Mouse (Mus musculus) forebrain, embryonic 11.5 days (tissue): ENCODE data around the gene Fadd. TPM values are rescaled to one million over a fixed set of nuclear protein-coding genes. Genes with fewer than 3 reads are reported as not detected.

Experiments
- ATAC-seq: fragments of 200-750 bp; cut with Nextera tagmentation; replicated peaks from 2 replicates; pipeline ENCODE4 v1.8.0; 2017; ENCODE audit warnings: moderate TSS enrichment; ENCODE audit not compliant: low FRiP score
- DNase-seq: peaks from one replicate; pipeline ENCODE4 v3.0.0-alpha.2; 2017; ENCODE audit warnings: low spot score
- H3K27ac ChIP-seq: fragments of 300-500 bp; sonication (generic); 2 replicates; pipeline ENCODE4 v1.5.1; 2014; ENCODE audit warnings: low read depth, low read length
- H3K27me3 ChIP-seq: fragments of 300-500 bp; sonication (generic); 2 replicates; pipeline ENCODE4 v1.6.1; 2014; ENCODE audit warnings: mild to moderate bottlenecking, low read length, mixed read lengths; ENCODE audit not compliant: control insufficient read depth, insufficient read depth
- H3K36me3 ChIP-seq: fragments of 300-500 bp; sonication (generic); 2 replicates; pipeline ENCODE4 v1.6.1; 2014; ENCODE audit warnings: mild to moderate bottlenecking, low read length, moderate library complexity, mixed read lengths; ENCODE audit not compliant: control insufficient read depth, insufficient read depth
- H3K4me1 ChIP-seq: fragments of 300-500 bp; sonication (generic); replicated peaks from 2 replicates; pipeline ENCODE4 v1.6.1; 2014; ENCODE audit warnings: low read length, mixed read lengths; ENCODE audit not compliant: control insufficient read depth, insufficient read depth
- H3K4me2 ChIP-seq: fragments of 300-500 bp; sonication (generic); 2 replicates; pipeline ENCODE4 v1.6.1; 2014; ENCODE audit warnings: low read depth, mild to moderate bottlenecking, low read length, moderate library complexity, mixed read lengths; ENCODE audit not compliant: severe bottlenecking
- H3K4me3 ChIP-seq: fragments of 300-500 bp; sonication (generic); 2 replicates; pipeline ENCODE4 v1.5.1; 2014; ENCODE audit warnings: low read depth, low read length
- H3K9ac ChIP-seq: fragments of 300-500 bp; sonication (generic); 2 replicates; pipeline ENCODE4 v1.6.1; 2014; ENCODE audit warnings: low read length
- H3K9me3 ChIP-seq: fragments of 300-500 bp; sonication (generic); 2 replicates; pipeline ENCODE4 v1.6.1; 2016; ENCODE audit warnings: low read length, mixed read lengths; ENCODE audit not compliant: control insufficient read depth
- WGBS: fragments of 180-500 bp; shearing (Covaris S2); extraction: QIAGEN DNeasy Blood & Tissue Kit; methylation state at CpG from one replicate; pipeline ENCODE4 v1.1.7; 2014; 5-methylcytosine and 5-hydroxymethylcytosine counted together
- polyA plus RNA-seq: library from polyadenylated mRNA; unstranded; fragments of >200 nt; fragmentation: Nextera tagmentation; extraction: Ambion mirVana; gene quantifications from 2 replicates; pipeline ENCODE4 v1.2.1, GENCODE M21; 2014

Gene Fadd
- polyA plus RNA-seq, 1 experiment from 2014 or later: 10.3 TPM

DNA sequence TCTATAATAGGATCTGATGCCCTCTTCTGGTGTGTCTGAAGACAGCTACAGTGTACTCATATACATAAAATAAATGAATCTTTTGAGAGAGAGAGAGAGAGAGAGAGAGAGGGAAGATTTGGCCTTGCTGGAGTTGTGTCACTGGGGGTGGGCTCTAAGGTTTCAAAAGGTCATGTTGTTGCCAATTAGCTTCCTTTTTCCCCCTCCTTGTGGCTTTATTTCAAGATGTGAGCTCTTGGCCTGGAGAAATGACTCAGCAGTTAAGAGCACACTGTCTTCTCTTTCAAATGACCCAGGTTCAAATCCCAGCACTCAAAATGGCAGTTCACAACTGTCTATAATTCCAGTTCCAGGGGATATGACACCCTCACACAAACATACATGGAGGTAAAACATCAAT lies 14.2 kb downstream of the Fadd start:
- Histone ChIP-seq H3K27me3 (no peaks in the 10 kb centered on the region), H3K9me3 (no peaks in the 10 kb centered on the region), H3K4me3 (no peak overlapping the region), H3K4me1 (no peaks in the 10 kb centered on the region), H3K4me2 (no peak overlapping the region), H3K9ac (no peak overlapping the region), H3K36me3 (no peaks in the 10 kb centered on the region), H3K27ac (no peak overlapping the region)
- ATAC-seq (no peak), DNase-seq (no peak)

DNA sequence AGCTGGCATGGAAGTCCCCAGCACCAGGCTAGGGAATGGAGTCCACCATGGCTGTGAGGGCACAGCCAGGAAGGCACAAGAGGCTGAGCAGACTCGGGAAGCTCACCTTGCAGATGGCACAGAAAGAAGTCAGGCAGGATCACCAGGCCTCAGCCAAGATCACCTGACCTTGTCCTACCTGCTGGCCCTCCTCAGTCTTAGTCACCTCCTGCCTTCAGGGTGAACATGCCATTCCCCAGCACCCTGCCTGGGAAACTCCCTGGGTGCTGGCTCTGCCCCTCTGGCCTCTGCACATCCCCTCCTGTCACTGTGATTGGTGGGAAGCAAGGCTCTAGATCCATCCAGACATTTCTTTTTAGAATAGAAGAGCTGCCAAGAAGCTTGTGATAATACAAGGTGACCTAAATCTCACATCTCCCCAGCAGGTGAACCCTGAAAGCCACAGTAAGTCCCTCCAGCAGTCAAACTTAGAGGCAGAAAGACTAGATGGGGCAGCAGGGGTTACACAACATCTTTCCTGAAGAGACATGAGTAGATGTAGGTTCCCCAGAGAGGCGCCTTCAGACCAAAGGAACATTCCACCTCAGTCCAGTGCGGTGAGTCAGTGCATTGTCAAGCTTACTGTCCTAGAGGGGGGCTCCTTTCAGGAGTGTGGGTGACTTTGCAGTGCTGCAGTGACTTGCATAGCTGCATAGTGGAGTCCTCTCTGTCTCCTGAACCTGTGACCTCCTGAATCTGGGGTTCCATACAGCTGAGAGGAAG lies 15.2 kb downstream of the Fadd start:
- Histone ChIP-seq H3K4me1 (no peaks in the 10 kb centered on the region), H3K4me3 (no peak overlapping the region), H3K9me3 (no peaks in the 10 kb centered on the region), H3K27me3 (no peaks in the 10 kb centered on the region), H3K36me3 (no peaks in the 10 kb centered on the region), H3K4me2 (no peak overlapping the region), H3K27ac (no peak overlapping the region), H3K9ac (no peak overlapping the region)
- DNase-seq: no peak
- ATAC-seq: no peak
- WGBS: 66% methylated on average over 3 of the region's 3 CpGs

DNA sequence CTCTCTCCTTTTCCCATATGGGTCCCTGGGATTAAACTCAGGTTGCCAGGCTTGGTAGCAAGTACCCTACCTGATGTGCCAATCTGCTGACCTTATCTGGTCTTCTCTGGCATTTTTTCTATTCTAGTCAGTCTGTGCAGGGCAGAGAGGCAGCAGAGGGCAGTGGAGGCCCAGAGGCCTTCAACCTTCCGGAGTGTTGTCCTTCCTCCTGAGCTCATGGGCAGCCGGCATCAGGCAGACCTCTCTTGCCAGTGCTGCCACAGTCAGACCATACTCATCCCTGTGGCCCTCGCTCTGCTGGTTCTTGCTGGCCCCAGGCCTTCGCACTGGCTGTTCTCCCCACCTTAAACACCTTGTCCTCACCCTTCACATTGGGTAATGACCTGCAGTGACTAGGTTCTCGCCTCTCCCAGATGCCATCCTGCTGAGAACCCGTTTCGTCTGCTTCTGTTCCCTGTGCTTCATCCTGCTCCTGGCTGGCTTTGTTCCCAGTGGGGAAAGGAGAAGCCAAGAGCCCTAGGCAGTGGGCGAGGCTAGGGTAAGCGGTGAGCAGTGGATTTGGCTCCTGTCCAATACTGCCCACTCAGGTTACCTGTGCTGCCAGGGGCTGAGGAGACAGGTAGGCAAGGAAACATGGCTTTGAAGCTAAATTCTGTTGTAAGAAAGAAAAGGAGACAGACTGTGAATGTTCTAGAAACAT lies 18.7 kb downstream of the Fadd start:
- DNase-seq: no peak
- H3K36me3 ChIP-seq: no peaks in the 10 kb centered on the region
- WGBS: 60% methylated on average over 9 of the region's 9 CpGs
- H3K27ac ChIP-seq: no peak overlapping the region
- H3K4me3 ChIP-seq: no peak overlapping the region
- H3K9ac ChIP-seq: no peak overlapping the region
- no peak overlapping the region for H3K4me2 ChIP-seq
- no peak for ATAC-seq
- no peaks in the 10 kb centered on the region for H3K9me3 ChIP-seq
- H3K4me1 ChIP-seq: no peaks in the 10 kb centered on the region
- H3K27me3 ChIP-seq: no peaks in the 10 kb centered on the region; the same call in 1 of the 2 replicates

DNA sequence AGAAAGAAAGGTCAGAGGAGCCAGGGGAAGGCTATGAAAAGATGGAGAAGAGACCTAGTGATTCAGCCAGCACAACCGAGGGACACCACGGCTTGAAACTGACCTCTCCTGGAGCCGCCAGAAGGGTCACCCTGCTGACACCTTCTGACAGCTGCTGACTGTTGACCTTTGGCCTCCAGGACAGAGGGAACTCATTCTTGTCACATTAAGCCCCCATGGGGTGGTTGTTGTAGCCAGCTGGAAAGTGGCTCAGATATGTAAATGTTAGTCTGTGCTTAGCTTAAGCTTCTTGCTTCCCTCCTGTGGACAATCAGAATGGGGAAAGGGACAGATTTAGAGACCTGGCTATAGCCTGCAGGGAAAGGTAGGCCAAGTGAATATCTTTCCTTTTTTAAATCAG lies 20.2 kb downstream of the Fadd start:
- no peak for DNase-seq
- Histone ChIP-seq H3K4me1 (no peaks in the 10 kb centered on the region), H3K36me3 (no peaks in the 10 kb centered on the region), H3K4me3 (no peak overlapping the region), H3K9me3 (no peaks in the 10 kb centered on the region), H3K4me2 (no peak overlapping the region), H3K27me3 (no peaks in the 10 kb centered on the region; the same call in 1 of the 2 replicates), H3K9ac (no peak overlapping the region), H3K27ac (no peak overlapping the region)
- ATAC-seq: no peak
- 4% methylated on average over 3 of the region's 3 CpGs for WGBS

DNA sequence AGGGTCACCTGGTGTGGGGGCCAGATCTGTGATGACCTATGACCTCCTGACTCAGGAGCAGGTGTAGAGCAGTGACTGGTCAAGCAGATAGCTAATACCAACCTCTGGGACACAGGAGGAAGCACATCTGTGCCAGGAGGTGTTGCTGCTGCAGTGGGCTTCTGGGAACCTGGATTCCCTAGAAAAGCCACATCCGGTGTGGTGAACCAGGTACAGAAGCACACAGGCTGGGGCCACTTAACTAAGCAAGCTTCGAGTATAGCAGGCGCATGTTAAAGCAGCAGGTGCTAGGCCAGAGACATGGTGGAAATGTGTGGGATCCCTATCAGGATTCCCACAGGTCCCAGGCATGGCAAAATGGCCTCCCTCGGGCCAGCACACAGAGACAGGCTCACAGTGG lies 21.7 kb downstream of the Fadd start:
- no peaks in the 10 kb centered on the region for H3K36me3 ChIP-seq
- H3K27me3 ChIP-seq: no peaks in the 10 kb centered on the region; the same call in 1 of the 2 replicates
- no peak overlapping the region for H3K4me2 ChIP-seq
- H3K9me3 ChIP-seq: no peaks in the 10 kb centered on the region
- no peak overlapping the region for H3K27ac ChIP-seq
- ATAC-seq (no peak), DNase-seq (no peak)
- 85% methylated on average over 4 of the region's 4 CpGs for WGBS
- H3K4me3 ChIP-seq: no peak overlapping the region
- H3K9ac ChIP-seq: no peak overlapping the region
- H3K4me1 ChIP-seq: no peaks in the 10 kb centered on the region

DNA sequence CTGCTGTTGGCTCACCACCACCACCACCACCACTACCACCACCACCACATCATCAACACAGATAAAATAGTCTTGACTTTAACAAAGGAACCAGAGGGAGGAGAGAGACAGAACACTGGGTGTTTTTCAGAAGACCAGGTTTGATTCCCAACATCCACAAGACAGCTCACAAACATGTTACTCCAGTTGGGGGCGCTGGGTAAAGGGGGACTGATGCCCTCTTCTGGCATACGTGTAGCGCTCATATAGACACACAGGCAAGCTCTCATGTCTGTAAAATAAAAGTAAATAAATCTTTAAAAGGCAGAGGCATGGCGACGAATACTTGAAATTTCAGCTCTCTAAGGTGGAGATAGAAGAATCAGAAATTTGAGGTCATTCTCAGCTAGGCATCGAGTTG lies 23.7 kb downstream of the Fadd start:
- Histone ChIP-seq H3K4me1 (peaks cover 3% of the 10 kb centered on the region), H3K9ac (no peak overlapping the region), H3K4me2 (no peak overlapping the region), H3K27me3 (no peaks in the 10 kb centered on the region; the same call in 1 of the 2 replicates), H3K9me3 (no peaks in the 10 kb centered on the region), H3K4me3 (no peak overlapping the region), H3K36me3 (no peaks in the 10 kb centered on the region), H3K27ac (no peak overlapping the region)
- DNase-seq: no peak
- WGBS: 51% methylated on average over 6 of the region's 6 CpGs
- no peak for ATAC-seq

DNA sequence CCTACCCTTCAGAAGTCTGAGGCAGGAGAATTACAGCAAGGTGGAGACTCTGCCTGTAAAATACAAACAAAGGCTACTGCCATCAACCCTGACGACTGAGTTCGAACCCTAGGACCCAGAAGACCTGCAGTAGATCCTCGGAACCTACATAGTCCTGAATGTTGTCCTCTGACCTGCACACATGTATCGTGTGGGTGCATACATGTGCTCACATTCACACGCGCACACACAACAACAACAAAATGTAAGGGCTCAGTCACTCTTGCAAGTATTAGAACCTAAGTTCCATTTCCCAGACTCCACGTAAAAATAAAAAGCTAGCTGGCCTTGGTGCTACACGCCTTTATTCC lies 28.2 kb downstream of the Fadd start:
- H3K27me3 ChIP-seq: no peaks in the 10 kb centered on the region
- H3K9ac ChIP-seq: peak overlapping the region; percentile 94
- H3K4me1 ChIP-seq: peaks cover 12% of the 10 kb centered on the region
- no peaks in the 10 kb centered on the region for H3K9me3 ChIP-seq
- peak overlapping the region; percentile 66 for H3K4me2 ChIP-seq
- DNase-seq (no peak), ATAC-seq (peak; percentile 53; the same call in 1 of the 2 replicates)
- 25% methylated on average over 8 of the region's 8 CpGs for WGBS
- H3K36me3 ChIP-seq: no peaks in the 10 kb centered on the region
- H3K4me3 ChIP-seq: peak overlapping the region; percentile 98
- no peak overlapping the region for H3K27ac ChIP-seq

DNA sequence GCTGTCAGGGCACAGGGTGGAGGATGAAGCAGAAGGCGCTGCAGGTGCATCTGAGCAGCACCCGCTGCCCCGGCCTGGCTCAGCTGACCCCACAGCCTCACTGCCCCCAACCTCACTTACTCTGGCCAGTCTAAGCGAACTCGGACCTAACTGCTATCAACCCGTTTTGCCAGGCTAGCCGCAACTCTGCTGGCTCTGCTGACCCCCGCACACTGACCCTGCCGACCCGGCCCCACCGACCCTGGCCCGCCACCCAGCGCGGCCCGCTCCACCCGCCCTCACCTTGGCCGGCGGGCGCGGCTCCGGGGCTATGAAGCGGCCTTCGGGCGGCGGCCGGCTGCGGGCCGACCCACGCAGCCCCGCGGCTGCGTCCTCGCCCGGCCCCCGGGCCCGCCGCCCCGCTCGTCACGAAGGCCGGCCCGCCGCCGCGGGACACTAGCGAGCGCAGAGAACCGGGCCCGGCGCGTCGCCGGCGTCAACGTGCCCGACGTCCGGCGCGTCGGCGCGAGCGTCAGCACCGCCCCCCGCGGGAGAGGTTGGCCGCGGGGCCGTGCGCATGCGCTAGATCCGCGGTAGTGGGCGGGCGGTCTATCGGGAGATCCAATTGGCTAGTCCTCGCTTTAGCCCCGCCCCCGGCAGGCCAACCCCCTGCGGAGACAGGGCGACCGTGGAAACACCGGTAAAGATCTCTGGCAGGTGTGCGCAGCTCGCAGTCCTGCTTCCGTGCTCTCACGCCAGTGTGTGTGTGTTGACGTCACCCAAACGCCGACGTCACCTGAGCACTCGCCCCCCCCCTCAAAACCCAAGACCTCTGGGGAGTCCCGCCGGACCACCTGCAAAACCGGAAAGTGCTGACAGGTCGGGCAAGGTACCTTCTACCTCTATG lies 28.8 kb downstream of the Fadd start, which contains the start of gene Ppfia1:
Gene Ppfia1 (minus strand): TSS at position 493 of the 886 bp plus-strand sequence.
- Histone ChIP-seq H3K27ac (0 out of 2 replicates have a peak within 1 kb of the TSS, but pooled peaks have one; percentile 12), H3K4me3 (peak within 1 kb of the TSS; percentile 98), H3K4me1 (peaks cover 12% of the 10 kb centered on the region), H3K4me2 (peak within 1 kb of the TSS; percentile 66), H3K9ac (peak within 1 kb of the TSS; percentile 94), H3K27me3 (no peaks in the 10 kb centered on the region), H3K36me3 (no peaks in the 10 kb centered on the region), H3K9me3 (no peaks in the 10 kb centered on the region)
- ATAC-seq: peak; percentile 93
- WGBS: under 1% methylated on average over 91 of the region's 97 CpGs
- peak; percentile 99 for DNase-seq
